Mouse (Mus musculus): ENCODE data around the gene Tmem147. TPM values are rescaled to one million over a fixed set of nuclear protein-coding genes. Genes with fewer than 3 reads are reported as not detected.

Gene Tmem147
- 202 and 214 TPM in 2 replicates for polyA plus RNA-seq (2015; fragmentation: Nextera tagmentation; extraction: Ambion mirVana)

DNA sequence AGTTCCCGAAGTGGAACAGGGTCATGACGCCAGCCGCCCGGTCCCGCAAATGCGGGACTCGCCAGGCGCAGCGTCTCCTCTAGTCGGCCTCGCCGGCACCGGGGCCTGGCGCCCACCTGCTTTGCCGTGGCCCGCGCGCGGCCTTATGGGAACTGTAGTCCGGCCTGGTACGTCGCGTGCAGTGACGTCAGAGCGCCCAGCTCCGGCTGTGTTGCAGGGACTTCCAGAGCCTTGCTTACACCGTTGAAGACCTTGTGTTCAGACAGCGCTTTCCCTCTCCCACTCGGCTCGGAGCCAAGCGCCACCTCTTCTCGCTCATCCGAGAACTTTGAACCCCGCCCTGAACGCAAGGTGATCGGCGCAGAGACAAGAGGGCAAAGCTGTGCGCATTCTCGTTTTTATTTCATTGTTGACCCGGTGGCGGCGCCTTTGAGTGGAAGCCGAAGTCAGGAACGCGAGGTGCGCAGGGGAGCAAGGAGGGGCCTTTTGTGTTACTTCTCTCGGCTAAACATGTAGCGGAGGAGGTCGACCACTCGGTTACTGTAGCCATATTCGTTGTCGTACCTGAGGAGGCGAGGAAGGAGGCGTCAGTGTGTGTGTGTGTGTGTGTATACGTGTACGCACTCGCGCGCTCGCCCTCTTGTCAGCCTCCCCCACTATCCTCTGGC, at the start of gene Tmem147:
Gene Tmem147, minus strand, starts transcription at position 145 of the 668 bp plus-strand sequence.
- H3K4me1 ChIP-seq (replicated peaks; ENCODE audit: control insufficient read depth, insufficient read depth, low read length): peaks cover 22% of the 10 kb centered on the region
- peak within 1 kb of the TSS; percentile 80 for H3K9ac ChIP-seq (replicated peaks; ENCODE audit: low read depth, low read length)
- peak within 1 kb of the TSS; percentile 58 for H3K4me2 ChIP-seq (ENCODE audit: low read length)
- H3K4me3 ChIP-seq (replicated peaks; ENCODE audit: low read length): peak within 1 kb of the TSS; percentile 72
- peak within 1 kb of the TSS; percentile 92 for H3K27ac ChIP-seq (ENCODE audit: low read length)
- peak; percentile 98 for ATAC-seq
- under 1% methylated on average over 60 of the region's 60 CpGs for WGBS
- H3K36me3 ChIP-seq (ENCODE audit: control insufficient read depth, insufficient read depth): peaks cover 8% of the 10 kb centered on the region; the same call in 1 of the 2 replicates
- no peaks in the 10 kb centered on the region for H3K9me3 ChIP-seq (ENCODE audit: control insufficient read depth, low read length)
- no peaks in the 10 kb centered on the region for H3K27me3 ChIP-seq (replicated peaks; ENCODE audit: control insufficient read depth, insufficient read depth, low read length)

DNA sequence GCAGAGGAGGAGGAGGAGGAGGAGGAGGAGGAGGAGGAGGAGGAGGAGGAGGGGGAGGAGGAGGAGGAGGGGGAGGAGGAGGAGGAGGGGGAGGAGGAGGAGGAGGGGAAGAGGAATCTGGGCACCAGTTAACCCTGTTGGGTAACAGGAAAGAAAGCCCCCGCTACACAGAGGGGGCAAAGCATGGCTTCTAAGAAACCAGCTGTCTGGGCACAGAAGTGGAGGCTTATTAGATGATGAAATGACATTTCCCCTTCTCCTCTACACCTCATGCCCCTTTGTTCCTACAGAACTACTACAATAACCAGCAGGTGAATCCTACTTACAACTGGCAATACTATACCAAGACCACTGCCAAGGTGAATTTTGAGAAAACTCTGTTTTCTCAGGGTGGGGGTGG, 48.6 kb upstream of the Tmem147 start:
- Histone ChIP-seq H3K27ac (ENCODE audit: low read length) (no peak overlapping the region), H3K4me3 (replicated peaks; ENCODE audit: low read length) (no peak overlapping the region), H3K36me3 (ENCODE audit: control insufficient read depth, insufficient read depth) (no peaks in the 10 kb centered on the region), H3K4me2 (ENCODE audit: low read length) (no peak overlapping the region), H3K27me3 (replicated peaks; ENCODE audit: control insufficient read depth, insufficient read depth, low read length) (no peaks in the 10 kb centered on the region), H3K4me1 (replicated peaks; ENCODE audit: control insufficient read depth, insufficient read depth, low read length) (no peaks in the 10 kb centered on the region), H3K9ac (replicated peaks; ENCODE audit: low read depth, low read length) (no peak overlapping the region), H3K9me3 (ENCODE audit: control insufficient read depth, low read length) (no peaks in the 10 kb centered on the region)
- WGBS: 89% methylated on average over 1 of the region's 1 CpGs
- ATAC-seq: no peak

DNA sequence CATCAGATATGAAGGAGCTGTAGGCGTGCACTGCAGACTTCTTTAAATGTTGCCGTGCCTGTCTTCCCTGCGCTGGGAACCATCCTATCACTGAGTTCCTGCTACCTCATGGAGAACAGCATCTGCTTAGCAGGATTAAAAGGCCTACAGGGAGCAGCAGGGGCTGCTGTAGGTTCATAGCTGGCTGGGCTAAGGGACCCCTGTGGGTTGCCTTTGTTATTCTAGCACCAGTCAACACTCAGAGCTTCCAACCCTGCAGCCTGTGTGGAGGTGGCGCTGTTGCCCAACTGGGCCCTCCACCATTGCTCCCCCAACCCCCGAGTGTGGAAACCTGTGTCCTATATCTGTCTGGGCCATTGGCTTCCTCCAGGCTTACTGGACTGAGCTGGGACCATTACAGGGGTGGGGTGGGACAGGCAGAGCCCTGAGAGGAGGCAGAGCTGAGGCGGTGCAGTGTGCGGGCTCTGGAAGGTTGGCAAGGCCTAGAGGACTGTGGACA, 47.8 kb upstream of the Tmem147 start:
- WGBS: 50% methylated on average over 6 of the region's 7 CpGs

DNA sequence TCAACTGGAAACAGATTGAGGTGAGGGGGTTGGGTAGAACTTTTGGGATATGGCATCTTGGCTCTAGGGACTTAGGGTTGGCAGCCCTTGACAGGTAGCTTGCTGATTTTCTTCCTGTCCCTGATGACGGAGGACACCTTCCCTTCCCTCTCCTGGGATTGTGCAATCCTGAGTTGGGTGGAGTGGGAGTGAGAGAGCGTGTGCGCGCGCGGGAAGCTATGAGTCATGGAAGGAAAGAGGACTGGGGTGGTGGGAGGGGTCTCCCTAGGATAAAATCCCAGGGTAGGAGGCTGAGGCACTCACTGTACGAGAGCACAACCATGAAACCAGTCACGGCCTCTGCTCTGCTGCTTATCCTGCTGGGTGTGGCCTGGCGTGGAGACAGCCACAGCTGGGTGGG, 46.8 kb upstream of the Tmem147 start:
- Histone ChIP-seq H3K4me2 (ENCODE audit: low read length) (no peak overlapping the region), H3K4me1 (replicated peaks; ENCODE audit: control insufficient read depth, insufficient read depth, low read length) (no peaks in the 10 kb centered on the region), H3K9me3 (ENCODE audit: control insufficient read depth, low read length) (no peaks in the 10 kb centered on the region), H3K9ac (replicated peaks; ENCODE audit: low read depth, low read length) (no peak overlapping the region), H3K27ac (ENCODE audit: low read length) (no peak overlapping the region), H3K36me3 (ENCODE audit: control insufficient read depth, insufficient read depth) (no peaks in the 10 kb centered on the region), H3K4me3 (replicated peaks; ENCODE audit: low read length) (no peak overlapping the region), H3K27me3 (replicated peaks; ENCODE audit: control insufficient read depth, insufficient read depth, low read length) (no peaks in the 10 kb centered on the region)
- ATAC-seq: no peak
- 98% methylated on average over 9 of the region's 9 CpGs for WGBS

More for the DNA sequence above, 47.8 kb upstream of the Tmem147 start:
- Histone ChIP-seq H3K36me3 (ENCODE audit: control insufficient read depth, insufficient read depth) (no peaks in the 10 kb centered on the region), H3K4me2 (ENCODE audit: low read length) (no peak overlapping the region), H3K9ac (replicated peaks; ENCODE audit: low read depth, low read length) (no peak overlapping the region), H3K4me3 (replicated peaks; ENCODE audit: low read length) (no peak overlapping the region), H3K27ac (ENCODE audit: low read length) (no peak overlapping the region), H3K9me3 (ENCODE audit: control insufficient read depth, low read length) (no peaks in the 10 kb centered on the region), H3K27me3 (replicated peaks; ENCODE audit: control insufficient read depth, insufficient read depth, low read length) (no peaks in the 10 kb centered on the region), H3K4me1 (replicated peaks; ENCODE audit: control insufficient read depth, insufficient read depth, low read length) (no peaks in the 10 kb centered on the region)
- no peak for ATAC-seq

DNA sequence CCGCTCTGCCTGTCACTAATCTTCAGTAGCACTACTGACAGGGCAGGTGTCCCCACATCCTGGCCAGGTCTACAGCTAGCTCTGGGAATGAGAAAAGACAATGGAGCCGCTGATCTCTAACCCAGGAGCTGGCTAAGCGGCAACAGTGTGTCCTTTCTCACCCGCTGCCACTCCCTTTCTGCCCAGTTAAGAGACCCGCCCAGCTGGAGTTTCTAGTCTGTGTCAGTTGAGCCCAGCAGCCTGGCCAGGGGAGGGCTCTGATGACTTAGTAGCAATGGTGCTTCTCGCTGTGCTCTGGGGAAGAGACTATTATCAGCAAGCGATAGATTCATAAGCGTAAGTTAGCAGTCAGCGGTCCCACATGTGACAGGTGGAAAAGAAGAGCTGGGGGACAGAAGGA, 39.9 kb upstream of the Tmem147 start:
- Histone ChIP-seq H3K9me3 (ENCODE audit: control insufficient read depth, low read length) (no peaks in the 10 kb centered on the region), H3K4me3 (replicated peaks; ENCODE audit: low read length) (no peak overlapping the region), H3K4me1 (replicated peaks; ENCODE audit: control insufficient read depth, insufficient read depth, low read length) (no peaks in the 10 kb centered on the region), H3K4me2 (ENCODE audit: low read length) (no peak overlapping the region), H3K27ac (ENCODE audit: low read length) (no peak overlapping the region), H3K36me3 (ENCODE audit: control insufficient read depth, insufficient read depth) (no peaks in the 10 kb centered on the region), H3K27me3 (replicated peaks; ENCODE audit: control insufficient read depth, insufficient read depth, low read length) (0 out of 2 replicates have a peak, but pooled peaks cover 2% of the 10 kb centered on the region), H3K9ac (replicated peaks; ENCODE audit: low read depth, low read length) (no peak overlapping the region)
- ATAC-seq: no peak
- 34% methylated on average over 9 of the region's 9 CpGs for WGBS

DNA sequence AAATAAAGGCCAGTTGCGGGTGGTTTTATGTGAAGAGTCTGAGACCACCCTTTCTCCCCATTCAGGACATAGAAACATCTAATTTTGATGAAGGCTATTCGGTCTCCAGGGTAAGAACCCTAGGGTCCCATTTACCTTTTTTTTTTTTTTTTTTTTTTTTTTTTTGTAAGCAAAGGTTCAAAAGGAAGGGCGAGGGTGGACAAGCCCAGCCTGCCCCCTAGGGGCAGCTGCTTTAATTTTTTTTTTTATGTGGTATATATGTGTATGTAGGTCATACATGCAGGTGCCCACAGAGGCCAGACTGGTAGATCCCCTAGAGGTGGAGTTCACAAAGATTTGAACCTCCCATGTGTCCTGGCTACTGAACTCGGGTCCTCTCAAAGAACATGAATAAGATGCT, 37.1 kb upstream of the Tmem147 start:
- Histone ChIP-seq H3K27ac (ENCODE audit: low read length) (no peak overlapping the region), H3K27me3 (replicated peaks; ENCODE audit: control insufficient read depth, insufficient read depth, low read length) (0 out of 2 replicates have a peak, but pooled peaks cover 2% of the 10 kb centered on the region), H3K36me3 (ENCODE audit: control insufficient read depth, insufficient read depth) (no peaks in the 10 kb centered on the region), H3K4me3 (replicated peaks; ENCODE audit: low read length) (no peak overlapping the region), H3K4me1 (replicated peaks; ENCODE audit: control insufficient read depth, insufficient read depth, low read length) (no peaks in the 10 kb centered on the region), H3K4me2 (ENCODE audit: low read length) (no peak overlapping the region), H3K9me3 (ENCODE audit: control insufficient read depth, low read length) (no peaks in the 10 kb centered on the region), H3K9ac (replicated peaks; ENCODE audit: low read depth, low read length) (no peak overlapping the region)
- no peak for ATAC-seq
- 93% methylated on average over 4 of the region's 4 CpGs for WGBS

DNA sequence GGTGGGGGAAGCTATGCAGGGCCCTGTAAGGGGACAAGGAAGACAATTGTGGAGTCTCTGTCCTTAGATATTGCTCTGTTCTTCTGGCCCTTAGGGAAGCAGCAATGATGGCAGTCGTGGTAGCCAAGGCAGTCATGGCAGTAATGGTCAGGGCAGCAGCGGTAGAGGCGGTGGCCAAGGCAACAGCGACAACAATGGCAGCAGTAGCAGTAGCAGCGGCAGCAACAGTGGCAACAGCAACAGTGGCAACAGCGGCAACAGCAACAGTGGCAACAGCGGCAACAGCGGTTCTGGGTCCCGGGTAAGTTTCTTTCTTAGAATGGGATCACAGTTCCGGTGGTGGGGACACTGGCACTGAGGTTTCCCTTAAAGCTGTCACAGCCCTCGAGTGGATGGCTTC, 35.8 kb upstream of the Tmem147 start:
- no peak for ATAC-seq
- Histone ChIP-seq H3K36me3 (ENCODE audit: control insufficient read depth, insufficient read depth) (no peaks in the 10 kb centered on the region), H3K9ac (replicated peaks; ENCODE audit: low read depth, low read length) (no peak overlapping the region), H3K4me1 (replicated peaks; ENCODE audit: control insufficient read depth, insufficient read depth, low read length) (no peaks in the 10 kb centered on the region), H3K4me2 (ENCODE audit: low read length) (no peak overlapping the region; the same call in 1 of the 2 replicates), H3K9me3 (ENCODE audit: control insufficient read depth, low read length) (no peaks in the 10 kb centered on the region), H3K27me3 (replicated peaks; ENCODE audit: control insufficient read depth, insufficient read depth, low read length) (0 out of 2 replicates have a peak, but pooled peaks cover 2% of the 10 kb centered on the region), H3K27ac (ENCODE audit: low read length) (no peak overlapping the region), H3K4me3 (replicated peaks; ENCODE audit: low read length) (no peak overlapping the region)
- 47% methylated on average over 11 of the region's 11 CpGs for WGBS

DNA sequence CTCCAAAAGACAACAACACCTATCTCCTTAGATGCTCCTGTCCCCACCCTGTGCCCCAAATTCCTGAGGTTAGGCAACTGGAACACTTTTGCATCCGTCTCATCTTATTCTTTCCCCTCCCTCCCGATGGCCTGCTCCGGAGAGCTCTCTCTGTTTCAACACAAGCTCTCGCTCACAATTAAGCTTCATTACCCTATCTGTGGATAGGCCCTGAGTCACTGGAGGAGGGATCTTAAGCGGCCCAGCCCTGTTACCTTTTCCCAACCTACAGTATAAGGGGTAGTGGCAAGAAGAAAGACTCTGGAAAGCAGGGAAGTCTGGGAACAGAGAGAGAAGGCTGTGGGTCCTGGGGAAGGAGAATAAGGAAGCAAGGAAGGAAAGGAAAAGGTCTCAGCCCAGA, 34.1 kb upstream of the Tmem147 start, which contains the start of gene Dmkn:
Gene Dmkn, plus strand, starts transcription at position 301 of the 400 bp plus-strand sequence.
- H3K36me3 ChIP-seq (ENCODE audit: control insufficient read depth, insufficient read depth): no peaks in the 10 kb centered on the region
- H3K9me3 ChIP-seq (ENCODE audit: control insufficient read depth, low read length): no peaks in the 10 kb centered on the region
- H3K4me3 ChIP-seq (replicated peaks; ENCODE audit: low read length): no peak within 1 kb of the TSS
- H3K9ac ChIP-seq (replicated peaks; ENCODE audit: low read depth, low read length): no peak within 1 kb of the TSS
- H3K4me1 ChIP-seq (replicated peaks; ENCODE audit: control insufficient read depth, insufficient read depth, low read length): no peaks in the 10 kb centered on the region
- 22% methylated on average over 5 of the region's 5 CpGs for WGBS
- H3K4me2 ChIP-seq (ENCODE audit: low read length): no peak within 1 kb of the TSS
- no peak for ATAC-seq
- no peaks in the 10 kb centered on the region for H3K27me3 ChIP-seq (replicated peaks; ENCODE audit: control insufficient read depth, insufficient read depth, low read length)
- H3K27ac ChIP-seq (ENCODE audit: low read length): no peak within 1 kb of the TSS

DNA sequence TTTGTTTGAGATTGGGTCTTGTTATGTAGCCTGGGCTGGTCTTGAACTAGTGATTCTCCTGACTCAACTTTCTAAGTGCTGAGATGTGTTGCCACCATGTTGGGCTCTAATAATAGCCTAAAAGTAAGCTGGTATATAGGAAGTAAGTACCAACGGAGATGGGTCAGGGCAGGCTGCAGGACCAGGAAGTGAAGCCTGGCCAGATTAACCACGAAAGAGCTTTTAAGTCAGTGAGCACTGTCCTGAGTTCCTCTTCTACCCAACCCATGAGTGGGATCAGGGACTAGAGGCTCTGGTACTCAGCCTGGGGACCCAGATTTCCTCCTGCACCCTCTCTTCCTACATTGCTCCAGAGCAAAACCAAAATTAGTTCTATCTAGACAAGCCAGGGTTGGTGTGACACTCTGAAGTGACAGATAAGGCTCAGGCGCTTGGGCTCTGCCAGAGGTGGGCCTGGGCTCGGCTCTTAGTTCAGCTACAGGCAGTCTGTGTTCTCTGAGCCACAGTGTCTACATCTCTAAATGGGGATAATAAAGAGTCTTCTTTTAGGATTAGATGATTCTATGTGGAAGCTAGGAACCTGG, 32.5 kb upstream of the Tmem147 start:
- Histone ChIP-seq H3K4me1 (replicated peaks; ENCODE audit: control insufficient read depth, insufficient read depth, low read length) (no peaks in the 10 kb centered on the region), H3K36me3 (ENCODE audit: control insufficient read depth, insufficient read depth) (no peaks in the 10 kb centered on the region), H3K4me3 (replicated peaks; ENCODE audit: low read length) (no peak overlapping the region), H3K9ac (replicated peaks; ENCODE audit: low read depth, low read length) (no peak overlapping the region), H3K27ac (ENCODE audit: low read length) (no peak overlapping the region), H3K27me3 (replicated peaks; ENCODE audit: control insufficient read depth, insufficient read depth, low read length) (no peaks in the 10 kb centered on the region), H3K4me2 (ENCODE audit: low read length) (no peak overlapping the region), H3K9me3 (ENCODE audit: control insufficient read depth, low read length) (no peaks in the 10 kb centered on the region)
- no peak for ATAC-seq
- WGBS: 76% methylated on average over 4 of the region's 4 CpGs
